In genomic region chr6:143327788-143328187, GRCm38 (mm10) we compare ENCODE assay signal across 14 mouse cellular contexts.
A peak's percentile ranks its signal among the peaks of the same experiment; 100 is the strongest.
DNase-seq lines count a peak whose midpoint lies in the region; ATAC-seq and TF ChIP-seq lines count a peak whose summit lies in the region.
"Had no signal": no experiment of that assay in that cellular context is flagged by ENCODE, and none has a peak within 500 bp of the region (broad histone marks: within the 10 kb centered on the region; RNA-seq: fewer than 3 reads in every experiment).

No protein-coding gene starts in this region.

- H3K27ac ChIP-seq in gastrocnemius, adult 2 months, result no peak overlapping the region
- H3K27ac ChIP-seq in liver, adult 2 months (replicated peaks; ENCODE audit: insufficient read depth, low read depth, low read length), result no peak overlapping the region
- H3K27ac ChIP-seq in CH12.LX (ENCODE audit: insufficient read depth, low read depth), result no peak overlapping the region
- no peak overlapping the region for H3K27ac ChIP-seq in midbrain, embryonic 16.5 days (ENCODE audit: low read length)
- H3K27ac ChIP-seq: limb, embryonic 13.5 days; neural tube, embryonic 12.5 days; stomach, embryonic 15.5 days had no signal

- ATAC-seq in granulocyte monocyte progenitor cell, adult 5-6 weeks (replicated peaks; ENCODE audit: poor library complexity, severe bottlenecking), result peak; percentile 10; the same call in 1 of the 2 replicates
- ATAC-seq in midbrain, embryonic 16.5 days, result no peak

- peak overlapping the region; percentile 79 for H3K4me2 ChIP-seq in CH12.LX (ENCODE audit: insufficient read depth, low read depth, poor library complexity, severe bottlenecking)
- no peak overlapping the region for H3K4me2 ChIP-seq in midbrain, embryonic 16.5 days (ENCODE audit: low read length)
- H3K4me2 ChIP-seq: limb, embryonic 13.5 days; neural tube, embryonic 12.5 days had no signal

- intact Hi-C loops in gastrocnemius, adult 2 months (cut with DNase I), result no loop called here
- intact Hi-C loops in gastrocnemius, postnatal 14 days (cut with DNase I; ENCODE audit: low total_unique reads), result no loop called here

- no peaks in the 10 kb centered on the region for H3K36me3 ChIP-seq in liver, adult 2 months (ENCODE audit: control insufficient read depth, insufficient read depth, low read length)
- H3K36me3 ChIP-seq in CH12.LX (replicated peaks in 1 of 2; ENCODE audit: control insufficient read depth in 1 of 2, insufficient read depth in 1 of 2, low read length in 1 of 2), result no peaks in the 10 kb centered on the region
- H3K36me3 ChIP-seq in midbrain, embryonic 16.5 days (ENCODE audit: control insufficient read depth, insufficient read depth, low read length), result no peaks in the 10 kb centered on the region
- H3K36me3 ChIP-seq: limb, embryonic 13.5 days; neural tube, embryonic 12.5 days; stomach, embryonic 15.5 days had no signal

- TF ChIP-seq POLR2A in liver, adult 2 months (IDR thresholded peaks at IDR 0.05; ENCODE audit: extremely low read depth, insufficient read depth, low read length), result no peak
- TF ChIP-seq POLR2A in CH12.LX (IDR thresholded peaks at IDR 0.05; ENCODE audit: low read depth, low read length), result no peak

- dilution Hi-C loops in CH12.LX (cut with MboI; ENCODE audit: extremely low pct_ligation_motif_present, extremely low pct_unique_long_range_greater_than_20kb, low sequenced_read_pairs), result no loop called here

- H3K9ac ChIP-seq in liver, adult 2 months (ENCODE audit: low read depth, low read length), result no peak overlapping the region
- H3K9ac ChIP-seq in CH12.LX (ENCODE audit: insufficient read depth, low read depth), result peak overlapping the region; percentile 32; the same call in 1 of the 2 replicates
- H3K9ac ChIP-seq in midbrain, embryonic 16.5 days (ENCODE audit: low read depth, low read length), result no peak overlapping the region
- H3K9ac ChIP-seq: limb, embryonic 13.5 days; neural tube, embryonic 12.5 days; stomach, embryonic 15.5 days had no signal

- H3K9me3 ChIP-seq in CH12.LX (replicated peaks; ENCODE audit: low read length), result no peaks in the 10 kb centered on the region
- H3K9me3 ChIP-seq in midbrain, embryonic 16.5 days (replicated peaks; ENCODE audit: control insufficient read depth, low read length, poor library complexity, severe bottlenecking), result no peaks in the 10 kb centered on the region
- H3K9me3 ChIP-seq: limb, embryonic 13.5 days; neural tube, embryonic 12.5 days; stomach, embryonic 15.5 days had no signal

- WGBS in liver, adult 2 months, result 85% methylated on average over 8 of the region's 8 CpGs
- 91% methylated on average over 8 of the region's 8 CpGs for WGBS in midbrain, embryonic 16.5 days

- peak; percentile 9; the same call in 1 of the 2 replicates for TF ChIP-seq CTCF in gastrocnemius, adult 2 months (IDR thresholded peaks at IDR 0.05)
- TF ChIP-seq CTCF in liver, adult 2 months (IDR thresholded peaks at IDR 0.05; ENCODE audit: low read depth, low read length), result 0 out of 2 replicates have a peak, but pooled peaks have one; percentile 24
- TF ChIP-seq CTCF in CH12.LX (conservative IDR thresholded peaks at IDR 0.05 in 1 of 2, IDR thresholded peaks at IDR 0.05 in 1 of 2; ENCODE audit: low read depth in 2 of 2, low read length in 2 of 2), result peak; percentile 62 to 65

- H3K4me1 ChIP-seq in liver, adult 2 months (ENCODE audit: control insufficient read depth, insufficient read depth, low read length), result no peaks in the 10 kb centered on the region
- peaks cover 0 to 10% of the 10 kb centered on the region in 2 experiments; a peak in 2 of 4 replicates for H3K4me1 ChIP-seq in CH12.LX (ENCODE audit: control insufficient read depth in 1 of 2, insufficient read depth in 2 of 2)
- peaks cover 6% of the 10 kb centered on the region; the same call in 1 of the 2 replicates for H3K4me1 ChIP-seq in midbrain, embryonic 16.5 days (ENCODE audit: control insufficient read depth, insufficient read depth, low read length)
- H3K4me1 ChIP-seq: stomach, embryonic 15.5 days had no signal

- no peaks in the 10 kb centered on the region for H3K79me2 ChIP-seq in liver, adult 2 months (ENCODE audit: control insufficient read depth, insufficient read depth, low read length)
- H3K79me2 ChIP-seq in CH12.LX (replicated peaks; ENCODE audit: control insufficient read depth, extremely low read depth, insufficient read depth, poor library complexity, severe bottlenecking), result no peaks in the 10 kb centered on the region

- no peak for DNase-seq in gastrocnemius, adult 2 months
- DNase-seq in gastrocnemius, postnatal 14 days, result no peak
- DNase-seq in liver, adult 2 months (ENCODE audit: extremely low read depth, low read depth, low spot score), result no peak
- DNase-seq in liver (no peak), CH12.LX (ENCODE audit: extremely low read depth) (peak; percentile 46)
- DNase-seq in layer of hippocampus, postnatal 10 days (ENCODE audit: low spot score in 2 of 2), result no peak
- DNase-seq: heart, postnatal 14 days; kidney, adult 11 months had no signal

- TF ChIP-seq EP300 in CH12.LX (IDR thresholded peaks at IDR 0.05; ENCODE audit: low read length), result no peak

- H3K27me3 ChIP-seq in liver, adult 2 months (ENCODE audit: control insufficient read depth, insufficient read depth, low read length), result no peaks in the 10 kb centered on the region
- no peaks in the 10 kb centered on the region for H3K27me3 ChIP-seq in CH12.LX (replicated peaks)
- H3K27me3 ChIP-seq in midbrain, embryonic 16.5 days (ENCODE audit: control insufficient read depth, insufficient read depth, low read depth, low read length), result no peaks in the 10 kb centered on the region
- H3K27me3 ChIP-seq: megakaryocyte, embryonic 14.5 days; neural tube, embryonic 12.5 days; stomach, embryonic 15.5 days had no signal

- TF ChIP-seq RAD21 in CH12.LX (IDR thresholded peaks at IDR 0.05; ENCODE audit: low read depth, low read length), result no peak; the same call in 1 of the 2 replicates

- in situ Hi-C loops in CH12.LX (cut with MboI; ENCODE audit: low pct_ligation_motif_present, low pct_unique_long_range_greater_than_20kb, low sequenced_read_pairs), result no loop called here

- H3K4me3 ChIP-seq in gastrocnemius, adult 2 months, result no peak overlapping the region
- no peak overlapping the region for H3K4me3 ChIP-seq in liver, adult 2 months (ENCODE audit: insufficient read depth, low read depth, low read length)
- H3K4me3 ChIP-seq in CH12.LX (replicated peaks in 1 of 3; ENCODE audit: low read depth in 2 of 3, low read length in 2 of 3, poor library complexity in 1 of 3), result peak overlapping the region in 2 of 3 experiments; percentile 49 to 67
- H3K4me3 ChIP-seq in midbrain, embryonic 16.5 days (ENCODE audit: low read depth, low read length), result no peak overlapping the region
- H3K4me3 ChIP-seq: limb, embryonic 13.5 days; neural tube, embryonic 12.5 days had no signal

TF ChIP-seq in CH12.LX, 34 proteins besides CTCF, POLR2A, EP300 and RAD21:
- no peak for TF ChIP-seq MAFK (IDR thresholded peaks at IDR 0.05; ENCODE audit: insufficient replicate concordance, low read length)
- no peak for TF ChIP-seq ZMIZ1 (IDR thresholded peaks at IDR 0.05; ENCODE audit: low read depth, low read length)
- no peak for TF ChIP-seq BHLHE40 (IDR thresholded peaks at IDR 0.05; ENCODE audit: low read depth, low read length)
- TF ChIP-seq USF1 (IDR thresholded peaks at IDR 0.05; ENCODE audit: low read depth, low read length), result no peak
- TF ChIP-seq POLR2AphosphoS2 (IDR thresholded peaks at IDR 0.05; ENCODE audit: low read depth, low read length), result no peak
- TF ChIP-seq UBTF (IDR thresholded peaks at IDR 0.05; ENCODE audit: low read depth, low read length), result no peak
- no peak for TF ChIP-seq MXI1 (IDR thresholded peaks at IDR 0.05; ENCODE audit: low read depth, low read length)
- no peak for TF ChIP-seq GABPA (IDR thresholded peaks at IDR 0.05; ENCODE audit: insufficient replicate concordance, low read depth, low read length)
- no peak for TF ChIP-seq MYC (IDR thresholded peaks at IDR 0.05; ENCODE audit: low read depth, low read length)
- TF ChIP-seq USF2 (conservative IDR thresholded peaks at IDR 0.05; ENCODE audit: low read depth, low read length), result no peak
- no peak for TF ChIP-seq NELFE (IDR thresholded peaks at IDR 0.05; ENCODE audit: low read depth, low read length)
- no peak for TF ChIP-seq TBP (conservative IDR thresholded peaks at IDR 0.05; ENCODE audit: low read depth, low read length)
- TF ChIP-seq E2F4 (IDR thresholded peaks at IDR 0.05; ENCODE audit: insufficient replicate concordance, low read depth, low read length), result no peak
- no peak for TF ChIP-seq NRF1 (IDR thresholded peaks at IDR 0.05; ENCODE audit: low read depth, low read length)
- no peak for TF ChIP-seq RCOR1 (conservative IDR thresholded peaks at IDR 0.05; ENCODE audit: low read depth, low read length)
- TF ChIP-seq IRF4 (IDR thresholded peaks at IDR 0.05; ENCODE audit: low read depth, low read length), result no peak
- no peak for TF ChIP-seq MEF2A (IDR thresholded peaks at IDR 0.05; ENCODE audit: borderline replicate concordance, low read depth, low read length)
- TF ChIP-seq PAX5 (IDR thresholded peaks at IDR 0.05; ENCODE audit: low read length), result no peak
- TF ChIP-seq ELF1 (IDR thresholded peaks at IDR 0.05; ENCODE audit: low read depth, low read length), result no peak
TF ChIP-seq in CH12.LX: peak in this region for 0.

Comparison
In these comparisons a context has a peak if more than half of its experiments do, and no peak if none do; other contexts are left out.
1. H3K4me3 ChIP-seq: peak in CH12.LX (2 of 3); none in gastrocnemius, adult 2 months (single experiment), liver, adult 2 months (single experiment) and midbrain, embryonic 16.5 days (single experiment).
2. CTCF ChIP-seq: peak in every context shown above with its lines; median percentile 64 in CH12.LX; 24 in liver, adult 2 months; 9 in gastrocnemius, adult 2 months.